22 mouse cellular contexts compared by ENCODE assay signal in genomic region chr1:36530485-36530884, GRCm38 (mm10). TPM values are rescaled to one million over a fixed set of nuclear protein-coding genes. Genes with fewer than 3 reads are reported as not detected.
DNase-seq lines count a peak whose midpoint lies in the region; ATAC-seq and TF ChIP-seq lines count a peak whose summit lies in the region.
"Had no signal": no experiment of that assay in that cellular context is flagged by ENCODE, and none has a peak within 500 bp of the region (broad histone marks: within the 10 kb centered on the region; RNA-seq: fewer than 3 reads in every experiment).

No protein-coding gene starts in this region.

- peaks cover 3% of the 10 kb centered on the region; the same call in 1 of the 2 replicates for H3K4me1 ChIP-seq in hindbrain, embryonic 12.5 days
- 0 out of 2 replicates have a peak, but pooled peaks cover 3% of the 10 kb centered on the region for H3K4me1 ChIP-seq in hindbrain, embryonic 10.5 days (replicated peaks)
- H3K4me1 ChIP-seq in MEL (ENCODE audit: control insufficient read depth in 1 of 2, insufficient read depth in 2 of 2, low read length in 2 of 2), result peaks cover 0 to 7% of the 10 kb centered on the region in 2 experiments; a peak in 2 of 4 replicates
- H3K4me1 ChIP-seq: midbrain, embryonic 15.5 days had no signal

- H3K36me3 ChIP-seq in hindbrain, embryonic 12.5 days, result peaks cover 25% of the 10 kb centered on the region
- peaks cover 40% of the 10 kb centered on the region for H3K36me3 ChIP-seq in hindbrain, embryonic 10.5 days
- H3K36me3 ChIP-seq in MEL (ENCODE audit: control insufficient read depth in 1 of 2, insufficient read depth in 2 of 2, low read length in 2 of 2), result peaks cover 0 to 5% of the 10 kb centered on the region in 2 experiments; a peak in 2 of 4 replicates

- H3K9me3 ChIP-seq in hindbrain, embryonic 12.5 days (replicated peaks), result no peaks in the 10 kb centered on the region
- no peaks in the 10 kb centered on the region for H3K9me3 ChIP-seq in hindbrain, embryonic 10.5 days
- H3K9me3 ChIP-seq in MEL (replicated peaks; ENCODE audit: insufficient read depth, low read length), result no peaks in the 10 kb centered on the region
- H3K9me3 ChIP-seq: hindbrain, embryonic 15.5 days; megakaryocyte, embryonic 14.5 days; midbrain, embryonic 15.5 days had no signal

- H3K9ac ChIP-seq in hindbrain, embryonic 12.5 days, result peak overlapping the region; percentile 19; the same call in 1 of the 2 replicates
- no peak overlapping the region for H3K9ac ChIP-seq in MEL (ENCODE audit: control insufficient read depth, low read depth, low read length, poor library complexity, severe bottlenecking)
- H3K9ac ChIP-seq: hindbrain, embryonic 15.5 days; liver, embryonic 14.5 days; midbrain, embryonic 15.5 days had no signal

- TF ChIP-seq POLR2A in MEL (IDR thresholded peaks at IDR 0.05; ENCODE audit: control insufficient read depth in 1 of 2, insufficient read depth in 1 of 2, low read depth in 1 of 2, low read length in 2 of 2, poor library complexity in 1 of 2), result no peak

- TF ChIP-seq RAD21 in MEL (IDR thresholded peaks at IDR 0.05; ENCODE audit: low read depth, low read length), result no peak

- 76% methylated on average over 8 of the region's 8 CpGs for WGBS in hindbrain, embryonic 12.5 days
- 87% methylated on average over 8 of the region's 8 CpGs for WGBS in hindbrain, embryonic 10.5 days

- H3K4me3 ChIP-seq in hindbrain, embryonic 12.5 days, result no peak overlapping the region
- no peak overlapping the region for H3K4me3 ChIP-seq in hindbrain, embryonic 10.5 days
- no peak overlapping the region for H3K4me3 ChIP-seq in MEL (ENCODE audit: control insufficient read depth in 1 of 2, insufficient read depth in 1 of 2, low read depth in 2 of 2, low read length in 2 of 2)
- H3K4me3 ChIP-seq: heart, adult 2 months; hindbrain, embryonic 15.5 days; layer of hippocampus, adult 2 months; megakaryocyte, embryonic 14.5 days; midbrain, embryonic 15.5 days had no signal

- DNase-seq in gastrocnemius, adult 18-20 months (ENCODE audit: low spot score), result peak; percentile 50
- no peak for DNase-seq in gastrocnemius, postnatal 25 days
- DNase-seq in hindbrain, embryonic 10.5 days (ENCODE audit: low spot score), result no peak
- DNase-seq in MEL (ENCODE audit: low read depth, low spot score) (no peak), NIH3T3 (ENCODE audit: low read depth) (peak; percentile 29)
- DNase-seq in spleen, adult 12 weeks (ENCODE audit: low spot score), result no peak
- DNase-seq: cerebellum, postnatal 36 days; left cerebral cortex, postnatal 4 days; lung, postnatal 14 days; spleen, adult 18-20 months; thymus, postnatal 25 days had no signal

- no peak overlapping the region for H3K4me2 ChIP-seq in hindbrain, embryonic 12.5 days (replicated peaks)
- H3K4me2 ChIP-seq: hindbrain, embryonic 15.5 days; midbrain, embryonic 15.5 days had no signal

- no peak overlapping the region for H3K27ac ChIP-seq in hindbrain, embryonic 12.5 days
- no peak overlapping the region; the same call in 1 of the 2 replicates for H3K27ac ChIP-seq in hindbrain, embryonic 10.5 days
- no peak overlapping the region for H3K27ac ChIP-seq in MEL (ENCODE audit: control insufficient read depth, low read depth, low read length)
- H3K27ac ChIP-seq: heart, adult 2 months; hindbrain, embryonic 15.5 days; kidney, postnatal 0 days; layer of hippocampus, adult 2 months; liver, embryonic 14.5 days; midbrain, embryonic 15.5 days had no signal

- H3K27me3 ChIP-seq in hindbrain, embryonic 12.5 days, result no peaks in the 10 kb centered on the region
- H3K27me3 ChIP-seq in hindbrain, embryonic 10.5 days (ENCODE audit: insufficient read depth, poor library complexity, severe bottlenecking), result no peaks in the 10 kb centered on the region
- H3K27me3 ChIP-seq in MEL (ENCODE audit: control insufficient read depth in 1 of 2, insufficient read depth in 2 of 2, low read length in 2 of 2), result no peaks in the 10 kb centered on the region
- H3K27me3 ChIP-seq: hindbrain, embryonic 15.5 days; megakaryocyte, embryonic 14.5 days; midbrain, embryonic 15.5 days had no signal

- no peak for TF ChIP-seq EP300 in MEL (IDR thresholded peaks at IDR 0.05; ENCODE audit: low read depth in 1 of 2, low read length in 2 of 2)

- no peak for ATAC-seq in hindbrain, embryonic 12.5 days (ENCODE audit: low FRiP score)
- ATAC-seq: intestine, postnatal 0 days; midbrain, embryonic 15.5 days had no signal

- no peaks in the 10 kb centered on the region for H3K79me2 ChIP-seq in MEL (ENCODE audit: control insufficient read depth, insufficient read depth, low read length, poor library complexity)

- no peak for TF ChIP-seq CTCF in MEL (IDR thresholded peaks at IDR 0.05 in 2 of 3, conservative IDR thresholded peaks at IDR 0.05 in 1 of 3; ENCODE audit: control insufficient read depth in 1 of 3, insufficient read depth in 1 of 3, low read depth in 2 of 3, low read length in 3 of 3, poor library complexity in 1 of 3, severe bottlenecking in 1 of 3)

TF ChIP-seq in MEL, 35 proteins besides CTCF, POLR2A, EP300 and RAD21:
- TF ChIP-seq CHD1 (IDR thresholded peaks at IDR 0.05; ENCODE audit: low read depth, low read length) (no peak), POLR2AphosphoS2 (IDR thresholded peaks at IDR 0.05; ENCODE audit: low read length) (0 out of 2 replicates have a peak, but pooled peaks have one; percentile 20)

RNA-seq across cellular contexts. Expression of gene Ankrd23, which starts 6.2 kb away (rescaled TPM):
- total RNA-seq in gastrocnemius, adult 18-20 months (2021), result 1,000 to 10,000 TPM; 3,219 to 3,282 TPM
- total RNA-seq in gastrocnemius, postnatal 25 days (2021), result 1,000 to 10,000 TPM; 1,576 to 3,128 TPM
- 14.6 and 18.8 TPM in 2 replicates for polyA plus RNA-seq in hindbrain, embryonic 12.5 days (2016; fragmentation: Nextera tagmentation; extraction: Ambion mirVana)
- polyA plus RNA-seq in hindbrain, embryonic 10.5 days (2016; fragmentation: Nextera tagmentation; extraction: Ambion mirVana), result 15.7 and 18.0 TPM in 2 replicates
- total RNA-seq in MEL (2012; rRNA removed), result 2.0 and 2.9 TPM in 2 replicates
- polyA plus RNA-seq in MEL (2012; ENCODE audit: insufficient read depth in 1 of 2, insufficient read length in 2 of 2, low read depth in 1 of 2, low replicate concordance in 2 of 2, missing spikeins in 1 of 2), result 1 to 10 TPM in 1 of 2 experiments, not detected in 1; 3.7 TPM

RNA-seq across cellular contexts. Expression of gene Gm42417, which starts 8.7 kb away (rescaled TPM):
- 1,000 to 10,000 TPM; 1,348 to 1,458 TPM for total RNA-seq in gastrocnemius, adult 18-20 months (2021)
- 1,000 to 10,000 TPM in 1 of 2 experiments, 100 to 1,000 TPM in 1; 766 to 1,527 TPM for total RNA-seq in gastrocnemius, postnatal 25 days (2021)
- not detected in 2 replicates for polyA plus RNA-seq in hindbrain, embryonic 12.5 days (2016; fragmentation: Nextera tagmentation; extraction: Ambion mirVana)
- 0.75 TPM in 1 of 2 replicates, not detected in the other for polyA plus RNA-seq in hindbrain, embryonic 10.5 days (2016; fragmentation: Nextera tagmentation; extraction: Ambion mirVana)
- not detected in 2 replicates for total RNA-seq in MEL (2012; rRNA removed)
- under 1 TPM in 1 of 2 experiments, not detected in 1; 0.74 TPM for polyA plus RNA-seq in MEL (2012; ENCODE audit: insufficient read depth in 1 of 2, insufficient read length in 2 of 2, low read depth in 1 of 2, low replicate concordance in 2 of 2, missing spikeins in 1 of 2)
- total RNA-seq: layer of hippocampus, adult 2 months; left cerebral cortex, postnatal 4 days; neutrophil, adult 5-6 weeks had no signal
- polyA plus RNA-seq: embryonic facial prominence, embryonic 11.5 days; heart, adult 2 months; kidney, postnatal 0 days; liver, embryonic 14.5 days had no signal

RNA-seq across cellular contexts. Expression of gene Ankrd39, which starts 16.8 kb away (rescaled TPM):
- total RNA-seq in gastrocnemius, adult 18-20 months (2021), result 1 to 10 TPM; 7.3 to 8.6 TPM
- 1 to 10 TPM; 7.7 to 8.2 TPM for total RNA-seq in gastrocnemius, postnatal 25 days (2021)
- polyA plus RNA-seq in hindbrain, embryonic 12.5 days (2016; fragmentation: Nextera tagmentation; extraction: Ambion mirVana), result 17.8 and 18.8 TPM in 2 replicates
- 16.9 and 20.6 TPM in 2 replicates for polyA plus RNA-seq in hindbrain, embryonic 10.5 days (2016; fragmentation: Nextera tagmentation; extraction: Ambion mirVana)
- 8.8 and 9.7 TPM in 2 replicates for total RNA-seq in MEL (2012; rRNA removed)
- polyA plus RNA-seq in MEL (2012; ENCODE audit: insufficient read depth in 1 of 2, insufficient read length in 2 of 2, low read depth in 1 of 2, low replicate concordance in 2 of 2, missing spikeins in 1 of 2), result 10 to 100 TPM in 1 of 2 experiments, not detected in 1; 14.4 TPM

RNA-seq across cellular contexts. Expression of gene Cnnm3, which starts 18.8 kb away (rescaled TPM):
- 10 to 100 TPM; 11.6 TPM for total RNA-seq in gastrocnemius, adult 18-20 months (2021)
- total RNA-seq in gastrocnemius, postnatal 25 days (2021), result 1 to 10 TPM; 7.4 to 9.7 TPM
- 4.5 and 4.6 TPM in 2 replicates for polyA plus RNA-seq in hindbrain, embryonic 12.5 days (2016; fragmentation: Nextera tagmentation; extraction: Ambion mirVana)
- 3.2 and 3.5 TPM in 2 replicates for polyA plus RNA-seq in hindbrain, embryonic 10.5 days (2016; fragmentation: Nextera tagmentation; extraction: Ambion mirVana)
- 3.8 and 4.2 TPM in 2 replicates for total RNA-seq in MEL (2012; rRNA removed)
- polyA plus RNA-seq in MEL (2012; ENCODE audit: insufficient read depth in 1 of 2, insufficient read length in 2 of 2, low read depth in 1 of 2, low replicate concordance in 2 of 2, missing spikeins in 1 of 2), result 1 to 10 TPM in 1 of 2 experiments, not detected in 1; 9.9 TPM

RNA-seq across cellular contexts. Expression of gene Sema4c, which starts 27.7 kb away (rescaled TPM):
- total RNA-seq in gastrocnemius, adult 18-20 months (2021), result 1 to 10 TPM; 4.7 to 6.8 TPM
- 1 to 10 TPM; 5.1 to 6.0 TPM for total RNA-seq in gastrocnemius, postnatal 25 days (2021)
- polyA plus RNA-seq in hindbrain, embryonic 12.5 days (2016; fragmentation: Nextera tagmentation; extraction: Ambion mirVana), result 33.4 and 35.6 TPM in 2 replicates
- 25.4 and 29.6 TPM in 2 replicates for polyA plus RNA-seq in hindbrain, embryonic 10.5 days (2016; fragmentation: Nextera tagmentation; extraction: Ambion mirVana)
- 0.19 and 0.33 TPM in 2 replicates for total RNA-seq in MEL (2012; rRNA removed)
- 1 to 10 TPM in 1 of 2 experiments, not detected in 1; 1.4 TPM for polyA plus RNA-seq in MEL (2012; ENCODE audit: insufficient read depth in 1 of 2, insufficient read length in 2 of 2, low read depth in 1 of 2, low replicate concordance in 2 of 2, missing spikeins in 1 of 2)
- total RNA-seq: neutrophil, adult 5-6 weeks had no signal

Comparison
In these comparisons a context has a peak if more than half of its experiments do, and no peak if none do; other contexts are left out.
1. DNase-seq: peak in gastrocnemius, adult 18-20 months (single experiment) and NIH3T3 (single experiment); none in gastrocnemius, postnatal 25 days (single experiment), hindbrain, embryonic 10.5 days (single experiment), MEL (single experiment) and spleen, adult 12 weeks (single experiment).
2. RNA of gene Ankrd23, which starts 6.2 kb away (total RNA-seq): 3,219 to 3,282 TPM in gastrocnemius, adult 18-20 months and 1,576 to 3,128 TPM in gastrocnemius, postnatal 25 days; 2.0 to 2.9 TPM in MEL; every median in the first group is over 100 times any median in the second.
3. RNA of gene Gm42417, which starts 8.7 kb away (total RNA-seq): 766 to 1,527 TPM in gastrocnemius, postnatal 25 days and 1,348 to 1,458 TPM in gastrocnemius, adult 18-20 months; not detected in MEL; every median in the first group is over 100 times any median in the second.